Mouse (Mus musculus) midbrain, embryonic 15.5 days (tissue): ENCODE data around the gene Oaf. TPM values are rescaled to one million over a fixed set of nuclear protein-coding genes. Genes with fewer than 3 reads are reported as not detected.
A peak's percentile ranks its signal among the peaks of the same experiment; 100 is the strongest.

Experiments used
- ATAC-seq: fragments of 200-750 bp; cut with Nextera tagmentation; replicated peaks from 2 replicates; pipeline ENCODE4 v1.8.0; 2017; ENCODE audit warnings: moderate TSS enrichment
- H3K27ac ChIP-seq: fragments of 300-500 bp; sonication (generic); 2 replicates; pipeline ENCODE4 v1.5.1; 2015; ENCODE audit warnings: mild to moderate bottlenecking, inconsistent platforms
- H3K27me3 ChIP-seq: fragments of 300-500 bp; sonication (generic); replicated peaks from 2 replicates; pipeline ENCODE4 v1.6.1; 2015; ENCODE audit warnings: inconsistent platforms
- H3K36me3 ChIP-seq: fragments of 300-500 bp; sonication (generic); replicated peaks from 2 replicates; pipeline ENCODE4 v1.6.1; 2015; ENCODE audit warnings: inconsistent platforms
- H3K4me1 ChIP-seq: fragments of 300-500 bp; sonication (generic); 2 replicates; pipeline ENCODE4 v1.6.1; 2015; ENCODE audit warnings: inconsistent platforms
- H3K4me2 ChIP-seq: fragments of 300-500 bp; sonication (generic); 2 replicates; pipeline ENCODE4 v1.6.1; 2015; ENCODE audit warnings: inconsistent platforms, mild to moderate bottlenecking, moderate library complexity
- H3K4me3 ChIP-seq: fragments of 300-500 bp; sonication (generic); 2 replicates; pipeline ENCODE4 v1.5.1; 2015; ENCODE audit warnings: mild to moderate bottlenecking, inconsistent platforms
- H3K9ac ChIP-seq: fragments of 300-500 bp; sonication (generic); 2 replicates; pipeline ENCODE4 v1.6.1; 2015; ENCODE audit warnings: mild to moderate bottlenecking, inconsistent platforms
- H3K9me3 ChIP-seq: fragments of 300-500 bp; sonication (generic); 2 replicates; pipeline ENCODE4 v1.6.1; 2016; ENCODE audit warnings: inconsistent platforms
- WGBS: fragments of 180-500 bp; shearing (Covaris S2); methylation state at CpG from one replicate; pipeline ENCODE4 v1.1.7; 2015; ENCODE audit warnings: mixed read lengths; 5-methylcytosine and 5-hydroxymethylcytosine counted together
- polyA plus RNA-seq: library from polyadenylated mRNA; unstranded; fragments of >200 nt; fragmentation: Nextera tagmentation; extraction: Ambion mirVana; gene quantifications from 2 replicates; pipeline ENCODE4 v1.2.1, GENCODE M21; 2015

The Oaf gene
- polyA plus RNA-seq, 1 experiment from 2014 or later, result 6.4 TPM

DNA sequence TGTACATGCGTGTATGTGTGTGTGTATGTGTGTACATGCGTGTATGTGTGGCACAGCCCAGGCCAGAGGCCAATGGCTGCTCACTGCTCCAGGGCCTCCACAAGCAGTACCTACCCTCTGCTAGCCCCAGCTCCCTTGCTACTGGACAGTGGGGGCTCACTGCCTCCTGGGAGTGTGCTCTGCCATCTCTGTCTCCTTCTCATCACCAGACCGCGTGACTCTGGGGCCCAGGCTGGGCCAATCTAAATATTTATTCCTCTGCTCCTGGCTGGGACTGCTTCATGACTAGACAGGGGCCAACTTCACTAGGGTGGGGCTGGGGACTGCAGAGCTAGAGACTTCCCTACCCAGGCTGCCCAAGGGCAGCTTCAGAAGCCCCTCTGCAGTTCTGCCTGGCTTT, 7.9 kb downstream of the Oaf start:
- H3K27ac ChIP-seq, result no peak overlapping the region
- no peaks in the 10 kb centered on the region; the same call in 1 of the 2 replicates for H3K27me3 ChIP-seq
- WGBS, result 65% methylated on average over 4 of the region's 4 CpGs
- no peaks in the 10 kb centered on the region for H3K4me1 ChIP-seq
- H3K9me3 ChIP-seq, result no peaks in the 10 kb centered on the region
- H3K36me3 ChIP-seq, result no peaks in the 10 kb centered on the region
- H3K9ac ChIP-seq, result no peak overlapping the region
- ATAC-seq, result 0 out of 2 replicates have a peak, but pooled peaks have one; percentile 37
- no peak overlapping the region for H3K4me2 ChIP-seq
- no peak overlapping the region for H3K4me3 ChIP-seq

DNA sequence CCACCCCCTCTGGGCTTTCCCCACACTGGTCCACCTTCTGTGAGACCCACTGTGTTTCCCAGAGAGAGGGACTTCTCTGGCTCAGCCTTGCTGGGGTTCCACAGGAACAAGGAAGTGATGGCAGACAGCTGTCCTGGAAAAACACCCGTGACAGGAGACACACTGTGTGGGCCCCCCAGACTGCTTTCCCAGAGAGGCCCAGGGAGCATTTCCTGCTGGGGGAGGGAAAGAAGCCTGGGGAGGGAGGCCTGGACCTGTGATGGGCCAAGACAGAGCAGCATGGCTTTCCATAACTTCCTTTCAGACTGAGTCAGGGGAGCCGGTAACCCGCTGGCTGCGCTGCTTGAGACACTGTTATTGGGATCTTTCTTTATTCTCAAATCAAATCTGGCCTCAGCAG, 8.8 kb downstream of the Oaf start:
- Histone ChIP-seq H3K9ac (no peak overlapping the region), H3K27me3 (no peaks in the 10 kb centered on the region), H3K9me3 (no peaks in the 10 kb centered on the region), H3K27ac (no peak overlapping the region), H3K36me3 (no peaks in the 10 kb centered on the region), H3K4me2 (no peak overlapping the region), H3K4me1 (no peaks in the 10 kb centered on the region), H3K4me3 (no peak overlapping the region)
- ATAC-seq, result no peak
- WGBS, result 68% methylated on average over 4 of the region's 4 CpGs

GRCm38 (mm10) chr9:43229962-43230361, 9.7 kb downstream of the Oaf start:
- H3K27me3 ChIP-seq, result no peaks in the 10 kb centered on the region

GRCm38 (mm10) chr9:43229398-43229895, 10.3 kb downstream of the Oaf start:
- no peaks in the 10 kb centered on the region for H3K4me1 ChIP-seq
- 92% methylated on average over 10 of the region's 10 CpGs for WGBS
- no peak for ATAC-seq
- H3K4me2 ChIP-seq, result no peak overlapping the region
- no peak overlapping the region for H3K4me3 ChIP-seq
- H3K27ac ChIP-seq, result no peak overlapping the region
- H3K9me3 ChIP-seq, result no peaks in the 10 kb centered on the region
- H3K27me3 ChIP-seq, result no peaks in the 10 kb centered on the region
- H3K36me3 ChIP-seq, result no peaks in the 10 kb centered on the region
- no peak overlapping the region for H3K9ac ChIP-seq

More at GRCm38 (mm10) chr9:43229962-43230361, 9.7 kb downstream of the Oaf start:
- WGBS, result 91% methylated on average over 7 of the region's 7 CpGs
- Histone ChIP-seq H3K4me1 (no peaks in the 10 kb centered on the region), H3K9ac (no peak overlapping the region), H3K9me3 (no peaks in the 10 kb centered on the region), H3K27ac (no peak overlapping the region), H3K36me3 (no peaks in the 10 kb centered on the region), H3K4me2 (no peak overlapping the region), H3K4me3 (no peak overlapping the region)
- no peak for ATAC-seq

GRCm38 (mm10) chr9:43228745-43229144, 11.0 kb downstream of the Oaf start:
- Histone ChIP-seq H3K9ac (no peak overlapping the region), H3K36me3 (no peaks in the 10 kb centered on the region), H3K4me3 (no peak overlapping the region), H3K27ac (no peak overlapping the region), H3K27me3 (no peaks in the 10 kb centered on the region), H3K4me1 (no peaks in the 10 kb centered on the region), H3K4me2 (no peak overlapping the region), H3K9me3 (no peaks in the 10 kb centered on the region)
- no peak for ATAC-seq
- WGBS, result 93% methylated on average over 2 of the region's 2 CpGs

GRCm38 (mm10) chr9:43227626-43228025, 12.1 kb downstream of the Oaf start:
- no peak overlapping the region for H3K4me3 ChIP-seq
- no peaks in the 10 kb centered on the region for H3K27me3 ChIP-seq
- H3K9ac ChIP-seq, result no peak overlapping the region
- H3K4me2 ChIP-seq, result no peak overlapping the region
- H3K36me3 ChIP-seq, result no peaks in the 10 kb centered on the region
- H3K27ac ChIP-seq, result no peak overlapping the region
- 89% methylated on average over 8 of the region's 8 CpGs for WGBS
- no peaks in the 10 kb centered on the region for H3K9me3 ChIP-seq
- no peak for ATAC-seq
- H3K4me1 ChIP-seq, result no peaks in the 10 kb centered on the region

- Histone ChIP-seq H3K27ac (no peak overlapping the region), H3K4me1 (no peaks in the 10 kb centered on the region), H3K36me3 (no peaks in the 10 kb centered on the region), H3K4me2 (no peak overlapping the region), H3K9me3 (no peaks in the 10 kb centered on the region), H3K4me3 (no peak overlapping the region), H3K27me3 (no peaks in the 10 kb centered on the region), H3K9ac (no peak overlapping the region)
- 81% methylated on average over 9 of the region's 9 CpGs for WGBS
- no peak for ATAC-seq
These were observed 13.0 kb downstream of the Oaf start for GRCm38 (mm10) chr9:43226573-43227160.

DNA sequence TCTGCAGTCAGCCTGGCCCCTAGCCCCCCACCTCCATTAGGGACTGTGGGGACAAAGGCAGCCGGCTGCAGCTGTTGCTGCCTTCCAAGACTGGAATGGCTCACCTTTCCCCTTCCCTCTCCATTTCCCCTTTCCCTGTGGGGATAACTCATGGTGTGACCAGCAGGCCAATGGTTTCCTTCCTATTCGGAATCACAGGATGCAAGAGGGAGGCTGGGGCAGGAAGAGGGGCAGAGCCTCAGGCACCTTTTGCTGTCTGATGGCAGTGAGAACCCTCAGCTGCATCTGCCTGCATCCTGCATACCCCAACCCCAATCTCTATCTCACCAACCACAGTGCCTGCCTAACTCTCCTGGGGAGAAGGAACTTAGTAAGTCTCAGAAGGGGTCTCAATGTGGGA, 14.2 kb downstream of the Oaf start:
- Histone ChIP-seq H3K27ac (no peak overlapping the region), H3K27me3 (no peaks in the 10 kb centered on the region), H3K4me3 (no peak overlapping the region), H3K4me1 (no peaks in the 10 kb centered on the region), H3K36me3 (no peaks in the 10 kb centered on the region), H3K9ac (no peak overlapping the region), H3K9me3 (no peaks in the 10 kb centered on the region), H3K4me2 (no peak overlapping the region)
- no peak for ATAC-seq
- WGBS, result 49% methylated on average over 2 of the region's 2 CpGs

DNA sequence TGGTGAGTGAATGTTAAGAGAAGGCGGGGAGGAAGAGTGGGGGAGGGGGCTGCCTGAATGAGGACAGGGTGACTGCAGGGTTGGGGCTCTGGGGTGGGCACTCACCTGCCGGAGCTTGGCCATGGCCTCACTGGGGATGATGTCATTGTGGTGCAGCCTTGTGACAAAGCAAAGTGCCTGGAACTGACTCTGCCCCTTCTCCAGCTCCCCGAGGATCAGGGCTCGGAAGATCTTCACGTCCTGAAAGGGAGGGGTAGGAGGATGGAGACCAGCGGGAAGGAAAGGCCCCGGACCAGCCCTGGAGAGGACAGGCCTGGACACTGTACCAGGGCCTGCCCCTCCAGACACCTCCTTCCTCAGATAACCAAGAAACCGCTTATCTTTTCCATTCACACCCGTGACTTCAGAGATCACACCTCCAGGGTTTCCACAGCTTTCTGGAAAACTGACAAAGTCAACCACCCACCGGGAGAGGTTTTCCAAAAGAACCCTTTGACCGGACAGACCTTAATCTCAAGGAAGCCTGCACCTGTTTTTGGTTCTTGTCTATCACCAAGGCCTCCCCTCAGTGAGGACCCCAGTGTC, 14.8 kb downstream of the Oaf start:
- ATAC-seq, result no peak
- 59% methylated on average over 11 of the region's 11 CpGs for WGBS

GRCm38 (mm10) chr9:43222429-43222715, 17.3 kb downstream of the Oaf start:
- ATAC-seq, result no peak
- WGBS, result 41% methylated on average over 8 of the region's 8 CpGs
- H3K4me1 ChIP-seq, result no peaks in the 10 kb centered on the region

More for the DNA sequence above, 14.8 kb downstream of the Oaf start:
- H3K9ac ChIP-seq, result no peak overlapping the region
- H3K4me2 ChIP-seq, result no peak overlapping the region
- H3K27me3 ChIP-seq, result no peaks in the 10 kb centered on the region
- H3K4me3 ChIP-seq, result no peak overlapping the region
- no peaks in the 10 kb centered on the region for H3K4me1 ChIP-seq
- no peaks in the 10 kb centered on the region for H3K36me3 ChIP-seq
- no peak overlapping the region for H3K27ac ChIP-seq
- H3K9me3 ChIP-seq, result no peaks in the 10 kb centered on the region

GRCm38 (mm10) chr9:43221643-43222428, 17.9 kb downstream of the Oaf start:
- 33% methylated on average over 18 of the region's 18 CpGs for WGBS
- H3K4me3 ChIP-seq, result no peak overlapping the region
- no peaks in the 10 kb centered on the region for H3K36me3 ChIP-seq
- no peak overlapping the region for H3K9ac ChIP-seq
- no peaks in the 10 kb centered on the region for H3K4me1 ChIP-seq
- H3K27me3 ChIP-seq, result no peaks in the 10 kb centered on the region
- H3K4me2 ChIP-seq, result no peak overlapping the region
- ATAC-seq, result peak; percentile 37; the same call in 1 of the 2 replicates
- H3K27ac ChIP-seq, result no peak overlapping the region
- H3K9me3 ChIP-seq, result no peaks in the 10 kb centered on the region

More at GRCm38 (mm10) chr9:43222429-43222715, 17.3 kb downstream of the Oaf start:
- no peaks in the 10 kb centered on the region for H3K9me3 ChIP-seq
- H3K27ac ChIP-seq, result no peak overlapping the region
- no peaks in the 10 kb centered on the region for H3K36me3 ChIP-seq
- H3K9ac ChIP-seq, result no peak overlapping the region
- H3K4me2 ChIP-seq, result no peak overlapping the region
- no peak overlapping the region for H3K4me3 ChIP-seq
- no peaks in the 10 kb centered on the region for H3K27me3 ChIP-seq

DNA sequence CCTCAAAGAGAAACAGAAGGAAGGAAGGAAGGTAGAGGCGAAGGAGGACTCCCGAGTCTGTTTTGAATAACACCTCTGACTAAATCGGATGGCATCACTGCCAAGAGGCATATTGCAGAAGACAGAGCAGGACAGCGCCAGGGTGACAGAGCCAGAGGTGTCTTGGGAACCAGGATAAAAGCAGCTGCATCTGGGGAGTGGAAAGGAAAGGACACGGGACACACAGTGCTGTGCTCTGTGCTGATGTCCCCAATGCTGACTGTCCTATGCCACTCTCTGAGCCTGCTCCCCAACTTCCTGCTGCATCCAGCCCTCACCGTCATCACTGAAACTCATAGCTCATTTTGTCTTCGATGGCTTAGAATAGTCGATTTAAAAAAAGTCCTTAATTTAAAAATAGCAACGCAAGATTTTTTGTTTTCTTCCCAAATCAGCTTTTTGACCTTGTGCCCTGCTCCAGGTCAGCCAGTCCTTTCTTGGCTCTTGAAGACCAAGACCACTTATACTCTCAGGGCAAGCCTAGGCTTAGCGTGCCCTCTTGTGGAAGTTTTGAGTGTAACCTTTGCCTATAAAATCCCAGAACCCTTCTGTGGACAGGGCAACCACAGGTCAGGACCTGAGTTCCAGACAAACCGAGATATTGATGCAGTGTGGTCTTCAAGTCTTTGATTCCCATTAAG, 28.8 kb downstream of the Oaf start:
- Histone ChIP-seq H3K27ac (no peak overlapping the region), H3K36me3 (no peaks in the 10 kb centered on the region), H3K4me1 (peaks cover 11% of the 10 kb centered on the region), H3K4me2 (no peak overlapping the region), H3K27me3 (peaks cover 10% of the 10 kb centered on the region), H3K4me3 (no peak overlapping the region), H3K9me3 (no peaks in the 10 kb centered on the region), H3K9ac (no peak overlapping the region)
- WGBS, result 28% methylated on average over 11 of the region's 11 CpGs
- ATAC-seq, result 0 out of 2 replicates have a peak, but pooled peaks have one; percentile 42
